Mouse (Mus musculus) gastrocnemius, adult 2 months (tissue): ENCODE data around the gene Acmsd. TPM values are rescaled to one million over a fixed set of nuclear protein-coding genes. Genes with fewer than 3 reads are reported as not detected.
"Not testable (repeated sequence)": the region's sequence is repeated elsewhere in the genome, so short reads cannot be mapped to it uniquely, and the experiment has no call there.

Experiments
- DNase-seq: peaks from one replicate; pipeline ENCODE4 v3.0.0; 2022
- H3K27ac ChIP-seq: fragments of 200-600 bp; 2 replicates; pipeline ENCODE4 v1.8.1; 2022; ENCODE audit warnings: mild to moderate bottlenecking
- H3K4me3 ChIP-seq: fragments of 200-600 bp; 2 replicates; pipeline ENCODE4 v1.8.1; 2022; ENCODE audit warnings: mild to moderate bottlenecking, moderate library complexity
- CTCF ChIP-seq: fragments of 200-600 bp; IDR thresholded peaks from 2 replicates; pipeline ENCODE4 v1.8.1; 2022; ENCODE audit warnings: antibody characterized with exemption, mild to moderate bottlenecking, moderate library complexity
- intact Hi-C: fragments of 180-260 bp; cut with DNase I; formaldehyde crosslinking; loops from one replicate; pipeline ENCODE4 v1.15.1; 2025
- total RNA-seq, 2 experiments: library from RNA; stranded (reverse); gene quantifications; 2 replicates each; pipeline ENCODE4 v1.2.3; 2021

Gene Acmsd
- total RNA-seq, 2 experiments from 2014 or later = not detected

- TF ChIP-seq CTCF = no peak
- H3K4me3 ChIP-seq = no peak overlapping the region
- no peak overlapping the region for H3K27ac ChIP-seq
- no peak for DNase-seq
- intact Hi-C loops = no loop called here
Observed at GRCm38 (mm10) chr1:127755806-127756205, 26.6 kb downstream of the Acmsd start.

- intact Hi-C loops = no loop called here
- no peak for DNase-seq
- Histone ChIP-seq H3K27ac (no peak overlapping the region), H3K4me3 (no peak overlapping the region)
- no peak for TF ChIP-seq CTCF
Observed at GRCm38 (mm10) chr1:127756331-127757163, 27.3 kb downstream of the Acmsd start.

- H3K4me3 ChIP-seq, intact Hi-C loops, DNase-seq, H3K27ac ChIP-seq: not testable (repeated sequence)
Observed at GRCm38 (mm10) chr1:127757164-127757545, 27.9 kb downstream of the Acmsd start.

GRCm38 (mm10) chr1:127765468-127765867 is 36.3 kb downstream of the Acmsd start:
- DNase-seq = no peak
- intact Hi-C loops = loop anchor here (5.0 kb wide), 1 partner anchor 263 kb away; no protein-coding TSS in a partner anchor
- peak; percentile 37 for TF ChIP-seq CTCF
- H3K4me3 ChIP-seq = no peak overlapping the region
- no peak overlapping the region for H3K27ac ChIP-seq

GRCm38 (mm10) chr1:127766741-127767140 is 37.5 kb downstream of the Acmsd start:
- DNase-seq = no peak
- intact Hi-C loops = loop anchor here (5.0 kb wide), 1 partner anchor 264 kb away; no protein-coding TSS in a partner anchor
- H3K4me3 ChIP-seq = no peak overlapping the region
- TF ChIP-seq CTCF = no peak
- no peak overlapping the region for H3K27ac ChIP-seq

- intact Hi-C loops = no loop called here
- no peak for DNase-seq
- peak overlapping the region; percentile 99 for H3K27ac ChIP-seq
- TF ChIP-seq CTCF = no peak
- H3K4me3 ChIP-seq = peak overlapping the region; percentile 92
Observed at GRCm38 (mm10) chr1:127773198-127773802, 44.1 kb downstream of the Acmsd start.

GRCm38 (mm10) chr1:127773803-127774500 is 44.7 kb downstream of the Acmsd start, which contains the start of gene Ccnt2:
TSS of gene Ccnt2 (plus strand) at chr1:127774164.
- H3K27ac ChIP-seq = peak within 1 kb of the TSS; percentile 99
- TF ChIP-seq CTCF = peak; percentile 4; the same call in 1 of the 2 replicates
- DNase-seq = peak; percentile 100
- intact Hi-C loops = no loop called here
- peak within 1 kb of the TSS; percentile 92 for H3K4me3 ChIP-seq

GRCm38 (mm10) chr1:127774501-127774880 is 45.3 kb downstream of the Acmsd start:
- intact Hi-C loops = no loop called here
- peak overlapping the region; percentile 92 for H3K4me3 ChIP-seq
- no peak for TF ChIP-seq CTCF
- H3K27ac ChIP-seq = peak overlapping the region; percentile 99
- peak; percentile 83 for DNase-seq

- no peak for TF ChIP-seq CTCF
- DNase-seq = no peak
- Histone ChIP-seq H3K4me3 (peak overlapping the region; percentile 92), H3K27ac (peak overlapping the region; percentile 99)
- intact Hi-C loops = no loop called here
Observed at GRCm38 (mm10) chr1:127775206-127775720, 46.0 kb downstream of the Acmsd start.

GRCm38 (mm10) chr1:127776246-127776645 is 47.0 kb downstream of the Acmsd start:
- Histone ChIP-seq H3K27ac (peak overlapping the region; percentile 99), H3K4me3 (peak overlapping the region; percentile 92)
- intact Hi-C loops = no loop called here
- no peak for DNase-seq
- no peak for TF ChIP-seq CTCF

- no peak for TF ChIP-seq CTCF
- no peak overlapping the region for H3K27ac ChIP-seq
- no peak overlapping the region for H3K4me3 ChIP-seq
- DNase-seq = no peak
- intact Hi-C loops = no loop called here
Observed at GRCm38 (mm10) chr1:127778611-127779010, 49.4 kb downstream of the Acmsd start.

GRCm38 (mm10) chr1:127780142-127780541 is 50.9 kb downstream of the Acmsd start:
- no peak for DNase-seq
- no peak for TF ChIP-seq CTCF
- Histone ChIP-seq H3K4me3 (no peak overlapping the region), H3K27ac (no peak overlapping the region)
- intact Hi-C loops = loop anchor here (10.0 kb wide), 1 partner anchor 325 kb away; the partner anchor contains the start of genes R3hdm1 and Zranb3
